Comparison of ENCODE assay signal across 11 mouse cellular contexts in genomic region chr9:110052951-110053304, GRCm38 (mm10).
DNase-seq lines count a peak whose midpoint lies in the region; ATAC-seq and TF ChIP-seq lines count a peak whose summit lies in the region.
"Had no signal": no experiment of that assay in that cellular context is flagged by ENCODE, and none has a peak within 500 bp of the region (broad histone marks: within the 10 kb centered on the region; RNA-seq: fewer than 3 reads in every experiment).

No protein-coding gene starts in this region.

- peak; percentile 20 to 27 for DNase-seq in heart, adult 2 months
- DNase-seq in heart, adult 9 months (ENCODE audit: low spot score in 2 of 2), result no peak
- DNase-seq in cerebellum, postnatal 14 days, result peak; percentile 75 to 76
- no peak for DNase-seq in forebrain, postnatal 0 days
- no peak for DNase-seq in midbrain, embryonic 14.5 days
- no peak for DNase-seq in adipocyte (ENCODE audit: low spot score)
- DNase-seq in testis, postnatal 14 days (ENCODE audit: low spot score), result no peak
- DNase-seq: kidney, postnatal 10 days; thymus, adult 18-20 months had no signal

- H3K79me2 ChIP-seq in heart, adult 2 months (replicated peaks; ENCODE audit: control insufficient read depth, insufficient read depth, low read length), result no peaks in the 10 kb centered on the region

- peaks cover 1% of the 10 kb centered on the region; the same call in 1 of the 2 replicates for H3K36me3 ChIP-seq in heart, adult 2 months (ENCODE audit: control insufficient read depth, insufficient read depth, low read length)
- no peaks in the 10 kb centered on the region for H3K36me3 ChIP-seq in forebrain, postnatal 0 days (ENCODE audit: insufficient read depth)
- no peaks in the 10 kb centered on the region for H3K36me3 ChIP-seq in midbrain, embryonic 14.5 days (ENCODE audit: control insufficient read depth, insufficient read depth, low read length)
- H3K36me3 ChIP-seq in intestine, embryonic 16.5 days (ENCODE audit: control insufficient read depth, insufficient read depth, low read length), result no peaks in the 10 kb centered on the region

- no peak for TF ChIP-seq EP300 in heart, adult 2 months (IDR thresholded peaks at IDR 0.05; ENCODE audit: insufficient read depth, low read depth, low read length)

- H3K4me2 ChIP-seq in forebrain, postnatal 0 days (ENCODE audit: low read depth), result peak overlapping the region; percentile 76
- H3K4me2 ChIP-seq in midbrain, embryonic 14.5 days (ENCODE audit: low read length), result peak overlapping the region; percentile 73
- no peak overlapping the region for H3K4me2 ChIP-seq in intestine, embryonic 16.5 days (ENCODE audit: low read depth, low read length)
- H3K4me2 ChIP-seq: limb, embryonic 12.5 days had no signal

- TF ChIP-seq POLR2A in heart, adult 2 months (IDR thresholded peaks at IDR 0.05; ENCODE audit: insufficient read depth, low read depth, low read length), result no peak

- no peak for TF ChIP-seq CTCF in heart, adult 2 months (IDR thresholded peaks at IDR 0.05)
- no peak for TF ChIP-seq CTCF in forebrain, postnatal 0 days (IDR thresholded peaks at IDR 0.05; ENCODE audit: low read depth)

- peak; percentile 7; the same call in 1 of the 2 replicates for ATAC-seq in forebrain, postnatal 0 days
- no peak for ATAC-seq in midbrain, embryonic 14.5 days (ENCODE audit: low FRiP score, low TSS enrichment)
- no peak for ATAC-seq in intestine, embryonic 16.5 days

- H3K9me3 ChIP-seq in forebrain, postnatal 0 days (ENCODE audit: low read length), result no peaks in the 10 kb centered on the region
- H3K9me3 ChIP-seq in midbrain, embryonic 14.5 days (ENCODE audit: control insufficient read depth, low read length), result no peaks in the 10 kb centered on the region
- H3K9me3 ChIP-seq in intestine, embryonic 16.5 days (ENCODE audit: control insufficient read depth, low read length), result no peaks in the 10 kb centered on the region
- H3K9me3 ChIP-seq: limb, embryonic 12.5 days had no signal

- H3K27ac ChIP-seq in heart, adult 2 months, result peak overlapping the region; percentile 64
- H3K27ac ChIP-seq in forebrain, postnatal 0 days (ENCODE audit: low read depth, low read length), result peak overlapping the region; percentile 87
- H3K27ac ChIP-seq in midbrain, embryonic 14.5 days (replicated peaks; ENCODE audit: low read depth, low read length), result peak overlapping the region; percentile 89
- H3K27ac ChIP-seq in intestine, embryonic 16.5 days (ENCODE audit: low read length), result no peak overlapping the region

- H3K9ac ChIP-seq in heart, adult 2 months (ENCODE audit: low read depth, low read length), result no peak overlapping the region
- peak overlapping the region; percentile 71 for H3K9ac ChIP-seq in forebrain, postnatal 0 days
- H3K9ac ChIP-seq in midbrain, embryonic 14.5 days (replicated peaks; ENCODE audit: low read length), result peak overlapping the region; percentile 68
- H3K9ac ChIP-seq in intestine, embryonic 16.5 days (ENCODE audit: low read depth, low read length), result no peak overlapping the region
- H3K9ac ChIP-seq: limb, embryonic 12.5 days had no signal

- no peaks in the 10 kb centered on the region for H3K27me3 ChIP-seq in heart, adult 2 months (ENCODE audit: control insufficient read depth, insufficient read depth, low read length)
- H3K27me3 ChIP-seq in forebrain, postnatal 0 days (ENCODE audit: insufficient read depth, low read length), result no peaks in the 10 kb centered on the region
- H3K27me3 ChIP-seq in midbrain, embryonic 14.5 days (ENCODE audit: control insufficient read depth, insufficient read depth, low read length), result no peaks in the 10 kb centered on the region
- no peaks in the 10 kb centered on the region for H3K27me3 ChIP-seq in intestine, embryonic 16.5 days (replicated peaks; ENCODE audit: control insufficient read depth, insufficient read depth, low read length)
- H3K27me3 ChIP-seq: limb, embryonic 12.5 days had no signal

- H3K4me3 ChIP-seq in heart, adult 2 months, result no peak overlapping the region
- H3K4me3 ChIP-seq in forebrain, postnatal 0 days (ENCODE audit: low read depth, low read length), result peak overlapping the region; percentile 51
- peak overlapping the region; percentile 39 for H3K4me3 ChIP-seq in midbrain, embryonic 14.5 days (replicated peaks; ENCODE audit: low read depth, low read length)
- no peak overlapping the region for H3K4me3 ChIP-seq in intestine, embryonic 16.5 days (ENCODE audit: low read length)
- H3K4me3 ChIP-seq: limb, embryonic 12.5 days had no signal

- WGBS in heart, adult 2 months, result 49% methylated on average over 4 of the region's 4 CpGs
- 50% methylated on average over 4 of the region's 4 CpGs for WGBS in forebrain, postnatal 0 days
- WGBS in midbrain, embryonic 14.5 days, result 48% methylated on average over 4 of the region's 4 CpGs
- WGBS in intestine, embryonic 16.5 days, result 74% methylated on average over 4 of the region's 4 CpGs

- intact Hi-C loops in heart, adult 2 months (cut with DNase I), result loop anchor here (2.0 kb wide), 1 partner anchor 18 kb away; no protein-coding TSS in a partner anchor

- peaks cover 11% of the 10 kb centered on the region for H3K4me1 ChIP-seq in heart, adult 2 months (ENCODE audit: control insufficient read depth, insufficient read depth, low read length)
- peaks cover 30% of the 10 kb centered on the region for H3K4me1 ChIP-seq in forebrain, postnatal 0 days (ENCODE audit: insufficient read depth)
- peaks cover 50% of the 10 kb centered on the region for H3K4me1 ChIP-seq in midbrain, embryonic 14.5 days (ENCODE audit: control insufficient read depth, insufficient read depth, low read length)
- H3K4me1 ChIP-seq in intestine, embryonic 16.5 days (ENCODE audit: control insufficient read depth, insufficient read depth, low read length), result 0 out of 2 replicates have a peak, but pooled peaks cover 5% of the 10 kb centered on the region

Comparison
In these comparisons a context has a peak if more than half of its experiments do, and no peak if none do; other contexts are left out.
1. DNase-seq: peak in heart, adult 2 months (2 of 2) and cerebellum, postnatal 14 days (2 of 2); none in heart, adult 9 months (0 of 2), forebrain, postnatal 0 days (single experiment), midbrain, embryonic 14.5 days (single experiment), adipocyte (single experiment) and testis, postnatal 14 days (single experiment).
2. H3K4me3 ChIP-seq: peak in forebrain, postnatal 0 days (single experiment) and midbrain, embryonic 14.5 days (single experiment); none in heart, adult 2 months (single experiment) and intestine, embryonic 16.5 days (single experiment).
3. H3K9ac ChIP-seq: peak in forebrain, postnatal 0 days (single experiment) and midbrain, embryonic 14.5 days (single experiment); none in heart, adult 2 months (single experiment) and intestine, embryonic 16.5 days (single experiment).